Mouse (Mus musculus): ENCODE measurements around the gene Cttn.

Gene Cttn

GRCm38 (mm10) chr7:144470545-144471059 is at the start of gene Cttn:
TSS of gene Cttn (minus strand) at chr7:144471009.
- peak; percentile 91 for DNase-seq (ENCODE audit: low read depth, low spot score)

- no peak for DNase-seq (ENCODE audit: low read depth, low spot score)
Measured at GRCm38 (mm10) chr7:144519852-144520251, 49.0 kb upstream of the Cttn start.

DNA sequence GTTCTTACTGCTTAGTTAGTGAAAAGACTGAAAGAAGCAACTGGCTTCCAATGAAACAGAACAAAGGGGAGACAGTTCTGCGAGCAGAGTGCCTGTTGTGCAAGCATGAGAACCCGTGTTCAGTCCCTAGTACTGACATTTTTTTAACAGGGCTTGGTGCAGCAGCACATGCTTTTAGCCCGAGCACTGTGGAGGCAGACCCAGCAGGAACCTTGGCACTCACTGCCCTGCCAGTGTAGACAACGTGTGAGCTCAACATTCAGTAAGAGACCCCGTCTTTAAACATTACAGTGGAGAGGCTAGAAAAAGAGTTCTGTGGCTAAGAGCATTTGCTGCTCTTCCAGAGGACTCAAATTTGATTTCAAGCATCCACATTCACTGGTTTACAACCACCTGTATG is 45.9 kb upstream of the Cttn start:
- DNase-seq (ENCODE audit: low read depth, low spot score) = no peak

- no peak for DNase-seq (ENCODE audit: low read depth, low spot score)
Measured at GRCm38 (mm10) chr7:144509090-144509489, 38.3 kb upstream of the Cttn start.

- no peak for DNase-seq (ENCODE audit: low read depth, low spot score)
Measured at GRCm38 (mm10) chr7:144506807-144507206, 36.0 kb upstream of the Cttn start.

DNA sequence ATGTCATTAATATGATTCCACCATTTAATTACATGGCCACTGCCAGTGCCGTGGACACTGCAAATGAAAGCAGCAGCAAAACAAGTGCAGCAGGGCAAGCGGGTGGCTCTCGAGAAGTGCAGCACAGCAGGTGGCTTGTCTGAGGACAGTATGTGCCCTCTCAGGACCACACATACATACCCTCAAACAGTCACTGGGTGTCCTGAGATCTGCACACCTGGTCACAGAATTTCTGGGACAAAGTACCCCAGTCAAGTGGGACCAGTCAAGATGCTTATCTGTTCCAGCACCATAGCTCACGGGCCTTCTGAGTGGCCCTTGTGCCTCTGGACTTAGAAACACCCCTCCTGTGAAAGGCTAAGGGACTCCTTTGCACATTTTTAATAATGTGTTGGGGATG is 33.1 kb upstream of the Cttn start:
- DNase-seq (ENCODE audit: low read depth, low spot score) = no peak

GRCm38 (mm10) chr7:144492931-144493330 is 22.1 kb upstream of the Cttn start:
- no peak for DNase-seq (ENCODE audit: low read depth, low spot score)

DNA sequence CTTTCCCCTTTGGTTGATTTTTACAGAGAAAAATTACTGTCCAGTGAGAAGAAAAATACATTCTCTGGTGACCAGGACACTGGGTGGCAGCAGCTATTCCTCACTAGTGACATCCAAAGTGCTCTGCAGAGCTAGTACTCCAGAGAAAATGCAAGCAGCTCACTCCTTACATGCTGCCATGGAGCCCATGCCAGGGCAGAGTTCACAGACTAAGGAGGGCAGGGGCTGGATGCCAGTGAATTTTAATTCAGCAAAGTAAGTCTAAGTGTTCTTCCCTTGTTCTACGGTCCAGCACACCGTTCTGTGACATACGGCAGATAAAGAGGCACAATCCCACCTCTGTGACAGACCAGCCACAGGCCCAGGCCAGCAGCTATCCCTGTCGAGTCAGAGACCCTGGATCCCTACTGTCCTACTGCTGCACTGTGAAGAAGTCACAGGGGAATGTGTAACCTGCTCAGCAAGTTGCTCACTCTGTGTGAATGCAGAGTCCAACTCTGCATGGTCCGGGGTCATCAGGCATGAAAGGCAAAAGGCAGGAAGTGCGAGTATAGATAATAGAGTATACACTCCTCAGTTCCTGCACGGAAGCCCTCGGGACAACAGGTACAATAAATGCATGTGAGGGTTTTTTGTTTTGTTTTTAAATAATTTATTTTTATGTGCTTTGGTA is 19.5 kb upstream of the Cttn start:
- no peak for DNase-seq (ENCODE audit: low read depth, low spot score)

- DNase-seq (ENCODE audit: low read depth, low spot score) = no peak
Measured at GRCm38 (mm10) chr7:144489067-144489774, 18.4 kb upstream of the Cttn start.

- DNase-seq (ENCODE audit: low read depth, low spot score) = no peak
Measured at GRCm38 (mm10) chr7:144480314-144480713, 9.5 kb upstream of the Cttn start.

DNA sequence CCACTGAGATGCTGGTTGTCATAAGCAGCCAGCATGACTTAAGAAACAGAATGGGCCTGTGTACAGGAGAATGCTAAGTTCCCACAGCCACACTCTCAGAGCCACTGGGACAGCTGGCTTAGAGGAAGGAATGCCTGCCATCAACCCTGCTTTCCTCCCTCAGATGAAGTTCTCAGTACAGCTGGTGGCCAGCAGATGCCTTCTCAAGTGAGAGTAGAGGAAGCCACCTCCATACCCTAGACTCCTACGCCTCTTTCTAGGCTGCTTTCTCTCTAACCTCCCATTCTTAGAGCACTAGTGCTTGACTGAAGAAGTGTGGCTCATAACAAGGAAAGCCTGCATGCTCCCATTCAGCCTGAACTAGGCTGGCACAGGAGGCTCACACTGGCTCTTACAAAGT is 8.8 kb upstream of the Cttn start:
- DNase-seq (ENCODE audit: low read depth, low spot score) = no peak

- no peak for DNase-seq (ENCODE audit: low read depth, low spot score)
Measured at GRCm38 (mm10) chr7:144475741-144476140, 4.9 kb upstream of the Cttn start.

DNA sequence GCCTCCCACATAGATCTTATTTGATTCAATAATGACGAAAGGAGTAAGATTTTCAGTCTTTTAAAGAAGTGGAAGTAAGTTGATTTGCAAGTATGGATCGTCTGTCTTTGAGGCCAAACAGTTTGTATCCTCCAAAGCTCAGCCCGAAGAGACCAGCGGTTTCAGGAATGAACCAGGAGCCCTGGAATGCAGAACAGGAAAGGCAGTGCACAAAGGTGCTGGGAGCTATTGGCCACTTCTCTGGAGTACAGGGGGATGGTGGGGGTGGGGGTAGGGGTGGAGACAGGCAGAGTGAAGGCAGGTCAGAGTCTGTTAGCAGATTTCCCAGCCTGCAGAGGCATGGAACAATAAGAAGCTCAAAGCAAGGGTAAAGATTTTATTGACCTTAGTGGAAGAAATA is 2.7 kb upstream of the Cttn start:
- DNase-seq (ENCODE audit: low read depth, low spot score) = no peak

DNA sequence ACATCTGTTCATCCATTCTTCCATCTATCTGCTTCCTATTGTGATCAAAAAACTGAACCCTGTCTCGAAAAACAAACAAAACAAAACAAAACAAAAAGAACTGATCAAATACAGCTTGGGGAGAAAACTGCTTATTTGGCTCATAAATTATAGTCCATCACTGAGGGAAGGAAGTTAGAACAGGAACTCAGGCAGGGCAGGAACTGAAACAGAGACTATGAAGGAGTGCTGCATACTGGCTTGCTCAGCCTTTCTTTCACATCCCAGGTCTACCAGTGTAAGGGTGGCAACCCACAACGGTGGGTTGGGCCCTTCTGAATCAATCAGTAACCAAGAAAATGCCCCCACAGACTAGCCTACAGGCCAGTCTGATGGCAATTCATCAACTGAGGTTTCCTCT is 294 bp upstream of the Cttn start:
- DNase-seq (ENCODE audit: low read depth, low spot score) = no peak

- DNase-seq (ENCODE audit: low read depth, low spot score) = peak; percentile 23
Measured at GRCm38 (mm10) chr7:144469908-144470544, 783 bp downstream of the Cttn start.

GRCm38 (mm10) chr7:144469181-144469641 is 1.6 kb downstream of the Cttn start:
- peak; percentile 12 for DNase-seq (ENCODE audit: low read depth, low spot score)

DNA sequence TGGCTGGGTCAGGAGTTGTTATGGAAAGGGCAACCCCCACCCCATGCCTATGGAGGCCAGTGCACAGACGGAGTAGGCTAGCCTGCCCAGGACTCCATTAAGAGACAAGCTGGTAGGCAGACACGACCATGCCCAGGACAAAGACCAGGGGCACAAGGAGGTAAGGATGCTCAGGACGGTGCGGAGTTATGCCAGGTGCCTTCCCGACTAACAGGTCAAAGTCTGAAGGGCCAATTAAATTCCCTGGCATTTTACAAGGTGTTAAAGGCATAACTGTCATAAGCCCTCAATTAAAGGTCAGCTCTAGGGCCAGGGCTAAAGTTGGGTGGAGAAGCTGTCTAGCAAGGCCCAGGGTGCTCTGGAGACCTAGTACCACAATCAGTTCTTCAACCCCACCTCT is 2.1 kb downstream of the Cttn start:
- DNase-seq (ENCODE audit: low read depth, low spot score) = no peak

DNA sequence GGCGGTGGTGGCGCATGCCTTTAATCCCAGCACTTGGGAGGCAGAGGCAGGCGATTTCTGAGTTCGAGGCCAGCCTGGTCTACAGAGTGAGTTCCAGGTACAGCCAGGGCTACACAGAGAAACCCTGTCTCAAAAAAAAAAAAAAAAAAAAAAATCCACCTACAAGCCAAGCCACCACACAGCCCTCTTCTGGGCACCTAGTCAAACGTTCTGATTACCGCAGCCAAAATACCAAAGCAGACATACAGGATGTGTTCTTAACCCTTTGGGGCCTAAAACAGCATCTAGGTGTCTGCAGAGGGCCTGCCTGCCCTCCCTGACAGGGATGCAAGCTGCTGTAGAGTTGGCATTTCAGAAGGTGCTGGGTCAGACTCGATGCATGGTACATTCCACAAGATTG is 8.2 kb downstream of the Cttn start:
- DNase-seq (ENCODE audit: low read depth, low spot score) = no peak

DNA sequence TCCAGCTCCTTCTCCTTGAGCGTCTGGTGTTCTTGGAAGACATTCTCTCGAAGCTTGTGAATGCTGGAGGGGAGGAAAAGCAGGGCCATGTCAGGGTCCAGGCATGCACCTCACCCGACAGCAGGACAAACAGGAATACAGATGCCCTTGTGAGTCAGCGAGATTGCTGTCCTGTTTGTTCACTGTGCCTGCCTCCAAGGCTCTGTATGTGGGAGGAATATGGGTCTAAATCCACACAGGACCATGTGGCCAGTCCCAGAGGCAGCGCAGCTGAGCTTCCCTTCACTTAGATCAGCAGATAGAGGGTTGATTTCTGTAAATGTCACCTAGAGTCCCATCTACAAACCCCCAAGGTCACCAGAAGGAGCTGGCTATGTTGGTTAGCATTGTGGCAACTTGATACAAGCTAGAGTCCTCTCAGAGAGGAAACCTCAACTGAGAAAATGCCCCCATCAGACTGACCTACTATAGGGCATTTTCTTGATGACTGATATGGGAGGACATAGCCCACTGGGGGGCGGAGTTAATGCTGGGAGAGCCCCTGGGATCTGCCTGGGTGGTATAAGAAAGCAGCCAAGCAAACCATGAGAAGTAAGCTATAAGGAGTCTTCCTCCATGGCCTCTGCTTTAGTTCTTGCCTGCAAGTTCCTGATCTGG is 9.4 kb downstream of the Cttn start:
- no peak for DNase-seq (ENCODE audit: low read depth, low spot score)

DNA sequence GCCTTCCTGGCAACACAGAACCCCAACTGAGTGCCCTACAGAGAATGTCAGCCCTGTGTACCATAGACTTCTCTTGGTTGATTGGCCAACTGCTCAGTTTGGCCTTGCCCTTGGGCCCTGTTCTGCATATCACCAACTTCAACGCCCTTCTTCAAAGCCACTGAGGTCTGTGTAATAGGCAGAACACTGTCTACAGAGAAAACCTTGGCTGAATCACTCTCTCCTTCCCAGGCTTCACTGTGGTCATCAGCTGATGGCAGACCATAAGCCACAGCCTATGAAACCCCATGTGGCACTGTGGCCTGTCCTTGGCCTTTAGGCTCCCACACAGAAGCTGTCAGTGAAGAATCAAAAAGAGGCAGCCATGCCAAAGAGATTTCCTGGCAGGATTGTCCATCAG is 11.9 kb downstream of the Cttn start:
- DNase-seq (ENCODE audit: low read depth, low spot score) = no peak

DNA sequence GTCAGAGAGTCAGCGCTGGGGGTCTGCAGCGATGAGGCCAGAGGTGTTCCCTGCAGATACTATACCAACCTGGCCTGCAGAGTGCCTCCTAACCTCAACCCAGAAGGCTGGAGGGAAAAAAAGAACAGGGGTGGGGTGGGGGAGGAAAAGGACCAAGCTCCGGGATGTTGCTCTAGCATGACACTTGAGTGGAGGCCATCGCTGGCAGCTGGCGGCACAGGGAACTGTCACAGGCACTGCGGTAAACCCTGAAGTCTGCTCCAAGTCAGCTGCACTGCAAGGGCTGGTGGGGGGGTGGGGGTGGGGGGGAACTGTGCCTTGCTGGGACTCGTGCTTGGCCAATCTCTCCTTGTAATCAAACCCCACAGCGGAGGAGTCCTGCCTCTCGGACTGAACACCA is 20.1 kb downstream of the Cttn start:
- DNase-seq (ENCODE audit: low read depth, low spot score) = no peak

Data from mesoderm, embryonic 11.5 days (tissue).